Mouse (Mus musculus) adipocyte (in vitro differentiated cells): ENCODE data around the gene Tff3.

Source experiments
- DNase-seq: peaks from one replicate; pipeline ENCODE4 v3.0.0-alpha.2; 2016; ENCODE audit warnings: low spot score

Tff3 gene

DNA sequence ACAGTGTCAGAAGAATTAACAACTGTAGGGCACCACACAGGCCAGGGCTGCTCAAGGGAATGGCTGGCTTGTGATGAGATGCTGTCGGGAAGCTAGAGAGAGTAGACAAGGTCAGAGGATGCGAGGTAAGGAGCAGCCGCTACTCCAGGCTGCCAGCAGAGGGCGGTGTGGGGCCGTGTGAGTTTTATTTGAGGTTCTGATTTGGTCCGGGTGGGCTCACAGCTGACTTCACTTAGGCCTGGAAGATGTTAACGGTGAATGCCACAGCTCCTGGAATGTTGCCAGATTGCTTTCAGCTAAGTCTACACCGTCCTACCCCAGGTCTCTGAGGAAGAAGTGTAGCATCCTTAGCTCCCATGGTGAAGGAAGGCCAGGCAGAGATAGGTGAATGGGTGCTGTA, 7.5 kb downstream of the Tff3 start:
- DNase-seq: no peak

GRCm38 (mm10) chr17:31119429-31119828, 10.0 kb downstream of the Tff3 start:
- peak; percentile 63 for DNase-seq

DNA sequence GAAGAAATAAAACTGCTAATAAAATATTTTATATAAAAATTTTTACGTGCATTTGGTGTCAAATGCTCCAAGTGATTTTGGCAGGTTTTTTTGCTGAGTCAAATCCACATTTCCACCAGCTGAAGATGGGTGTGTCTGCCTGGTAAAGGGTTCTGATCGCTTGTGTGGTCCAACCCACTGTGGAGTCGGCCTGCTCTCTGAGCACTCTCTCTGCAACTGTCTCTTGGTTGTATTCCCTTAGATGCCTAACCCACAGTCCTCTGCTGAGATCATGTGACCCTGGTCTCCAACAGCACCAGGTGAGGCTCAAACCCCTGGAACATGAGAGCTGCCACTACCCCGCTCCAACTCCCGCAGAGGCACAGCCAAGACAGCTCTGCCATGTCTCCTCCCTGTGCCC, 11.5 kb downstream of the Tff3 start:
- DNase-seq: no peak

DNA sequence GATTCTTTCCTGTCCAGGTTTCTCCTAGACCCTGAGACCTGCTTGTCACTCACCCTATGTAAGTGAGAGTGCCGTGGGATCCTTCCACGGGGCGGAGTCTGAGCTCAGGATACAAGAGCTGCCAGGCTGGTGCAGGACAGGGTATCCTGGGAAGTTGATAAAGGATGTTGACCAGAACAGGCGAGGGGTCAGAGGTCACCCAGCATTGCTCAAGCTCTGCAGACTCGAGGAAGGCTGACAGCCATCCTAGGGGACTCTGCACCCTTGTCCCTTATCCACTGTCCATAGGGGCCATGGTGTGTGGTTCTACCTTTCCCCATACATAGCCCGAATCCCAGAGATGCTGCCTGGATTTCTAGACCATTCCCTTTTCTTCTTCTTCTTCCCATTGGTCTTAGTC, 13.4 kb downstream of the Tff3 start:
- DNase-seq: no peak

- DNase-seq: no peak
Observed at GRCm38 (mm10) chr17:31113191-31113856, 16.1 kb downstream of the Tff3 start.

DNA sequence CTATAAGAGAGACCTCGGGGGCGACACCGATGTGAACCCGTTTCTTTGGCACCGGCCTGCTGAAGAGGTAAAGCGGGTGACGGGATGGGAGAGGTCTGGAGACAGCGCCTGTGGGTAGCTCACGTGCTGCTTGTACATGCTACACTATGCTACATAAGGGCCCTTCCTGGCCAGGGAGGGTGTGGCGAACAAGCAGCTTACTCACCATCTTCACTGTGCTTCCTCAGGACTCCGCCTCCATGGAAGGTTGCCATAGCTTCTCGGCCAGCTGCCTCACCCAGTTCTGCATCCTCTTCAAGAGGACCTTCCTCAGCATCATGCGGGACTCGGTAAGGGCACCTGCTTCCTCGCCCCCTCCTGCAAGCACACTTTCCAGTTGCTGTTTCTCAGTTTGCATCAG, 21.1 kb downstream of the Tff3 start:
- DNase-seq: no peak

GRCm38 (mm10) chr17:31103823-31104222, 25.6 kb downstream of the Tff3 start:
- peak; percentile 66 for DNase-seq

DNA sequence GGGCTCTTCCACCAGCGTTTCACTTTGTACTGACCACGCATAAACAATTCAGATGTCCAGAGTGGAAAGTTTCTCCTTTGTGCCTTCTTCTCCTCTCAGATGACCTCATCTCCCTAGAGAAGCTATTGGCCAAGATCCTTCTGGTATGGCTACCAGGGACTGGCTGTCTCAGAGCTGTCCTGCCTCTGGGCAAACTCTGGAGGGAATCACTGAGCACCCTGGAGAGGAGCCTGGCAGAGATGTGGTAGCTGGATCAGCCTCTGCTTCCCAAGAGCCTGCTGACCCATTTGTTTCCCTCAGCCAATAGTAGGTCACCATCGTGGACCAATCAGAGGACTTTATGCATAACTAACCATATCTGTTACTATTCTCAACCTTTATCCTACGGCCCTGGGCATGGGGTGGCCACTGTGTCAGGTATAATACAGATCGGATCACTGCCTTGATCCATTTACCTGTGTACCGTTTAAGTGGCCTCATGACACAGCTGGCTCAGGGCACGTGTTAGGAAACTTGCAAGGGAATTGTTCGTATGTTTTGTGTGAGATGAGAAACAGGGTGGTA, 26.4 kb downstream of the Tff3 start:
- DNase-seq: peak; percentile 80

DNA sequence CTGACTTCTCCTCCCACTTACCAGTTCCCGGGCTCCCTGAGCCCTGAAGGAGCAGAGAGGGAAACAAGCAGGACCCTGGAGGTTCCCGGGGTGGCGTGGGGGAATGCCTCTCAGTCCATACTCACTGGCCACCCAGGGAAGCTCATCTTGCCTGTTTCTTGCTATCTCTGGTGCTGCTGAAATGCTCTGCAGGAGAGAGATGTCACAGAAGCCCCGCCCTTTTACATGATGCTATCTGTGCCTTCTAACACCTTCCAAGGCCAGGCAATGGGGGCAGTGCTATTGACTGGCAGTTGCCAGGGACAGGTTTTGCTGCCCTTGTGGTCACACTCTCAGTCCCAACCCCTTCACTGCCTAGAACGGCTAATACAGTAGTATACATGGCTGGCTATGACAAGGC, 30.7 kb downstream of the Tff3 start:
- DNase-seq: no peak

- DNase-seq: no peak
Observed at GRCm38 (mm10) chr17:31096893-31097292, 32.6 kb downstream of the Tff3 start.

- DNase-seq: no peak
Observed at GRCm38 (mm10) chr17:31095570-31095969, 33.9 kb downstream of the Tff3 start.

- no peak for DNase-seq
Observed at GRCm38 (mm10) chr17:31094781-31095180, 34.7 kb downstream of the Tff3 start.

GRCm38 (mm10) chr17:31091023-31091735, 38.3 kb downstream of the Tff3 start:
- no peak for DNase-seq

- DNase-seq: no peak
Observed at GRCm38 (mm10) chr17:31089848-31090247, 39.6 kb downstream of the Tff3 start.

DNA sequence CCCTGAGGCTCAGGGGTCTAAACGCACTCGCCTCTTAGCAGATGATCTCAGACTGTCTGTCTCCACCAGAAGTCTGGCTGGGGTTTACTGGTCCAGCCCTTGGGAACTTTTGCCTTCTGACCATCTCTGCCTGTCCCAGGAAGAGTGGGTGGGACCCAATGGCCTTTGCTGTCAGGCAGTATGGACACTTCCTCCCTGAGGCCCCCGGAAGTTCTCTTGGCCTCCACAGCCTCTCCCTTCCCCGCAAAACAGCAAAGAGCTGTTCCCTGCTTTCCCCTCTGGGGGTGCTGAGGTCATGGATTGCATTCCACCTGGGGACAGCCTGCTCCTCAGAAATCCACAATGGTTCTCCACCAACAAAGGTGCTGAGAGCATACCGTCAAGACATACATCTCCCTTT, 40.7 kb downstream of the Tff3 start:
- no peak for DNase-seq

- DNase-seq: peak; percentile 65
Observed at GRCm38 (mm10) chr17:31086196-31086595, 43.2 kb downstream of the Tff3 start.

GRCm38 (mm10) chr17:31085519-31085918, 43.9 kb downstream of the Tff3 start:
- DNase-seq: no peak

DNA sequence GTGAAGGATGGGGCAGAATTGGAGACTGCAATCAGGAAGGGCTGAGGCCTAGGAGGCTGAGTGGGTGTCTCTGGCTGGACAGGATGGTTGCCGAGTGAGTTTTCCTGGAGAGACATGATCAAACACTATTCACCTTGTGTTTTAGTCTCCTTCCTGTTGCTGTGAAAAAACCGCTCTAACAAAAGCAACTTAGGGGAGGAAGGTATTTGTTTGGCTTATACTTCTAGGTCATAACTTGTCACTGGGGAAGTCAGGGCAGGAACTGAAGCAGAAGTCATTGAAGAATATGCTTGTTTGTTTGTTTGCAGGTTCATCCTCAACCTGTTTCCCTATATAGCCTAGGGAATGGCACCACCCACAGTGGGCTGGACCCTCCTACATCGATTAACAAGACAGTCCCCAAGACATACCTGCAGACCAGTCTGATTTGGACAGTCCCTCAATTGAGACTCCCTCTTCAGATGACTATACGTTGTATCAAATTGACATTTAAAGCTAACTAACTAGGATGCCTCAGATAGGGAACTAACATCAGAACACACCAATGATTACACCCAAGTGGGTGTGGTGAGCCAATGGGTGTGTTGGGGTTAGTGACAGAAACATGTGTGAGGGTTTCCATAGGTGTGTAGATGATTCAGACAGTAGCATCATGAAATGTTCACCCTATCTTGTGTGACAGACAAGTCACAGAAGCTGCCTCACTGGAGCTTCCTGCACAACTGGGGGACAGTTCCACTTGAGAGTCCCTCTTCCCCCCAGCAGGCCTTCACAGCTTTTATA, 47.0 kb downstream of the Tff3 start:
- no peak for DNase-seq

DNA sequence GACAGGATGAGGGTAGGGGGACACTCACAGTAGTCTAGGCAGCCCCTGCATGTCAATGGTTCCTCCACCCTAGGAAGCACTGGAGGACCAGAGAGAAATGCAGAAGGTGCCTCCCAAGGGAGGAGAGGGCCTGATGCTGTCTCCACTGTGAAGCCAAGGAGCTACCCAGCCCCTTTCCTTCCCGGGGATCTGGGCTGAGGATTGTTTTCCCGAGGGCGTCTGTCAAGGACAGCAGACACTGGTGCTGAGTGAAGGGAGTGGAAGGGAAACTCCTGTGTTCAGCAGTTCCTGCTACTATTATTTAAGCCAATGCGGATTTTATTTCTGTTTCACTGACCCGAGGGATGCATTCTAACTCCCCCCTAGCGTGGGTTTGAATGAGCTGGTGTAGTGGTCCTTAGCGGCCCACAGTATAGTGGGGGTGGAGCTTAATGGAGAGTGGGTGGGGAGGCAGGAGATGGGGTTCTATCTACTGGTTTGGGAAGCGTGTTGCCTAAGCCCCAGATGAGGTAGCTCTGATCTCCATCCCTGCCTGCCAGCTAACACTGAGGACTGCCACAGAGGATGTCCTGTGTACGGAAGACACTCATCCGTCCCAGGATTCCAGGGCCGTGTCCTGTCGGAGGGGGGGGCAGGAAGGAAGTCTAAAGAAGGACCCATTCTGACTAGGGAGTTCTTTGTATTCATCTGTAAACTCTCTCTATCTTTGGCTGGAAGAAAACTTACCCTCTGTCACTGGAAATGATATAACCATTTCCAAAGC, 50.2 kb downstream of the Tff3 start:
- DNase-seq: no peak

DNA sequence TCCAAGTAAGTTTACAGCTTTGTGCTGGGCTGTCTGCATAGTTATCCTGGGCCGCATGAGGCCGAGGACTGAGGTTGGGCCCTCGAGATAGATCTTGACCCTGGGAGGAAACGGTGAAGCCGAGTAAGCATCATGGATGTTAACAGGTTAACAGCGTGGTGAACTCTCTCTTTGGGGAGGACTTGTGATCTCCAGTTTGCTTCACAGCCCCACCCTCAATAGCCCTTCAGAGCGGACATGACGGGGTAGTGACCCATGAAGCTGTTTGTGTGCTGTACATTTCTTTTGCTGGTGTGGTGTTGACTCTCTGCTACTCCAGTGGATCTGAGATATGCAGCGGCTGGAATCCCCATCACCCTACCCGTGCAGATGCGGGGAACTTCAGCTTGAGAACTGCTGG, 50.9 kb downstream of the Tff3 start:
- no peak for DNase-seq

GRCm38 (mm10) chr17:31077561-31077960, 51.9 kb downstream of the Tff3 start:
- no peak for DNase-seq

DNA sequence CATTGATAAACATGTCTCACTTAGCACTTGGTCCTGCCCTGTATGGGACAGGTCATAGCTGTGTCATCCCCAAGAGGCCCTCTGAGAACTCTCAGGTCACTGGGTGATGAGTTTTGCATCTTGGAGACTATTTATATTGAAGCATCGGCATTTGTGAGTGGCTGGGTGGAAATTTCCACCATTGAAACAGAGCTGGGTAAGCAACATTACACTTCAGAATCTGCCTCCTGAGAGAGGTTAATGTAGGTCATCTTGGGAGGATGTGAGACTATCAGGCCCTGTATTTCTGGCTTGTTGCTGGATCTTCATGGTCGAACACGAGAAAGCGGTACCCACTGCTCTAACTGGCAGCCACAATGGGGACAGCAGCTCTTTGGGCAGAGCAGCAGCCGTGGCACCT, 54.0 kb downstream of the Tff3 start:
- no peak for DNase-seq
